Mouse (Mus musculus) kidney, adult 2 months (tissue): ENCODE data around the gene Arf5. TPM values are rescaled to one million over a fixed set of nuclear protein-coding genes. Genes with fewer than 3 reads are reported as not detected.

Experiments
- DNase-seq: peaks from one replicate; pipeline ENCODE4 v3.0.0; 2021
- H3K27ac ChIP-seq: fragments of 200-500 bp; 2 replicates; pipeline ENCODE4 v1.5.1; 2012; ENCODE audit warnings: low read depth, low read length, control low read depth, inconsistent platforms; ENCODE audit not compliant: insufficient read depth
- H3K27me3 ChIP-seq: fragments of 200-500 bp; replicated peaks from 2 replicates; pipeline ENCODE4 v1.6.1; 2012; ENCODE audit warnings: mild to moderate bottlenecking, moderate library complexity, low read length, inconsistent platforms; ENCODE audit not compliant: control insufficient read depth, insufficient read depth
- H3K36me3 ChIP-seq: fragments of 200-500 bp; 2 replicates; pipeline ENCODE4 v1.6.1; 2012; ENCODE audit warnings: mild to moderate bottlenecking, moderate library complexity, low read length, inconsistent platforms; ENCODE audit not compliant: control insufficient read depth, insufficient read depth
- H3K4me1 ChIP-seq: fragments of 200-500 bp; 2 replicates; pipeline ENCODE4 v1.6.1; 2011; ENCODE audit warnings: low read length; ENCODE audit not compliant: control insufficient read depth, insufficient read depth
- H3K4me3 ChIP-seq: fragments of 200-500 bp; 2 replicates; pipeline ENCODE4 v1.5.1; 2011; ENCODE audit warnings: mild to moderate bottlenecking, low read depth, low read length, control low read depth; ENCODE audit not compliant: insufficient read depth
- CTCF ChIP-seq: fragments of 200-500 bp; conservative IDR thresholded peaks from 2 replicates; pipeline ENCODE4 v1.5.1; 2011; ENCODE audit warnings: low read depth, mild to moderate bottlenecking, control low read depth, low read length, moderate library complexity, mixed read lengths; ENCODE audit not compliant: insufficient read depth, insufficient read length
- POLR2A ChIP-seq: fragments of 200-500 bp; IDR thresholded peaks from one replicate; pipeline ENCODE4 v1.6.1; 2011; ENCODE audit warnings: low read depth, low read length, control low read depth
- WGBS: fragments of 180-500 bp; shearing (Covaris S2); methylation state at CpG from one replicate; pipeline ENCODE4 v1.1.7; 2018; 5-methylcytosine and 5-hydroxymethylcytosine counted together
- polyA plus RNA-seq: library from polyadenylated mRNA; depleted of rRNA; stranded (reverse); fragments of >200 nt; gene quantifications from 2 replicates; pipeline ENCODE4 v1.2.3, GENCODE M21; 2012

The Arf5 gene
- polyA plus RNA-seq, 1 experiment: 303 TPM

DNA sequence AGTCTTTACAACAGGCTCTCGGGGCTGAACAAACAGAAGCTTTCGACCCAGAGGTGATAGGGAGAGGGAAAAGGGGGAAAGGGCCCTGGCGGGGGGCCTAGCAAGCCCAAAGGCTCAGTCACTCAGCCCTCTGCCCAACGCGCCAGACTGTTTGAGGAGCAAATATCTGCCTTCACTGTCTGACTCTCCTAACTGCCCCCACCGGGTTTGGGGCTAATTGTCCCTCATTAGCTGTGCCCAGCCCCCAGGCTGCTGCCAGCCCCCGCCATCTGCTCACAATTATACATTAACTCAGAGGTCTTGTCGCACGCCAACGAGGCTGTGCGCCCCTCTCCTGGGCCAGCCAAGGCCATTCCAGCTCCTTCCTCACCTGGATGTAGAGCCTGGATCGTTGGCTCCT lies 27.6 kb downstream of the Arf5 start:
- Histone ChIP-seq H3K36me3 (no peaks in the 10 kb centered on the region), H3K27me3 (no peaks in the 10 kb centered on the region), H3K4me3 (no peak overlapping the region), H3K27ac (no peak overlapping the region), H3K4me1 (no peaks in the 10 kb centered on the region)
- no peak for TF ChIP-seq POLR2A
- TF ChIP-seq CTCF: no peak
- 2% methylated on average over 12 of the region's 12 CpGs for WGBS
- DNase-seq: no peak

GRCm38 (mm10) chr6:28459221-28459668 lies 35.9 kb downstream of the Arf5 start:
- no peak overlapping the region for H3K27ac ChIP-seq
- H3K4me1 ChIP-seq: no peaks in the 10 kb centered on the region
- TF ChIP-seq POLR2A: no peak
- no peak for TF ChIP-seq CTCF
- no peak for DNase-seq
- no peaks in the 10 kb centered on the region for H3K36me3 ChIP-seq
- H3K4me3 ChIP-seq: no peak overlapping the region
- H3K27me3 ChIP-seq: no peaks in the 10 kb centered on the region

DNA sequence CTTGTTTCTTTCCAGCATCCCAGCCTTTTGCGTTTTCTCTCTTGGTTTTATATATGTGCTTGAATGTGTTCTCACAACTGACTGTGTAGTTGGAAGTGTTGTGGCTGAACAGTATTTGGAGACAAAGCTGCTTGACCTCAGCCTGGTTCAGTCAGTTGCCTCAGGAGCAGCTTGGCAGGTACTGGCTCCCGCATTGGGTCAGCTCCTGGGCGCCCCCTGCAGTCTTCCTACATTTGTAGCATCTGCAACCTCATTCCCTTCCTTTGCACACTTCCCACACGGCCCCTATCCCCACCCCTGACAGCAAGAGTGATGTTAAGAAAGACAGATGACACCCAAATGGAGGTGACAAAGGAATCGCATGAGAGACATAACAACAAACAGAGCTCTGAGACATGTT lies 37.2 kb downstream of the Arf5 start:
- no peaks in the 10 kb centered on the region for H3K27me3 ChIP-seq
- DNase-seq: peak; percentile 78
- no peak overlapping the region for H3K27ac ChIP-seq
- no peak for TF ChIP-seq POLR2A
- TF ChIP-seq CTCF: peak; percentile 80
- WGBS: 5% methylated on average over 5 of the region's 5 CpGs
- no peaks in the 10 kb centered on the region for H3K4me1 ChIP-seq
- no peaks in the 10 kb centered on the region for H3K36me3 ChIP-seq
- no peak overlapping the region for H3K4me3 ChIP-seq

- WGBS: 37% methylated on average over 6 of the region's 6 CpGs
- DNase-seq: no peak
- no peak overlapping the region for H3K4me3 ChIP-seq
Observed at GRCm38 (mm10) chr6:28464630-28465029, 41.3 kb downstream of the Arf5 start.

DNA sequence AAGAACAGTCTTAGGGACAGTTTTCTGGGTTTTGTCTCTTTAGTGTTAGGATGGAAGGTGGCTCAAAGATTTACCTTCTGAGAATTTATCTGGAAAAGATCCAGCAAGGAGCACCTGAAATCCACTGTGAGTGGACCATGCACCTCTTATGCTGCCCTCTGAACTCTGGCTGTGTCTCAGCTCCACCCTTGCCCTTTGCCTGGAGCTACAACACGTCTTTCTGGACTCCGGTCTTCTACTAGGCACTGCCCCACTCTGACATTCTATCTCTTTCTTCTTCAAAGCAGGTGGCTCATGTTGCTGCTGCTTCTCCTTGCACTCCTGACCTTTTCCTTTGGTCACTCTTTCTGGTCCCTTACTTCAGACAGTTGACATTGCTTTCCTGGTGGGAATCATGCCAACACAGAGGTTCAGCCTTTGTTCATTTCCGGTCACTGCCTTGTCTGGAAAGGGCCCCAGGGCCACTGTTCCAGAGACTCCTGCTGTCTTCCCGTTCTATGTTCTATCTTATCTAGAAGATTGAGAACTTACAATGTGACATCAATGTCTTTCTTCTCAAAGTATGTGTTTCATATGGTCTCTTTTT lies 46.8 kb downstream of the Arf5 start:
- H3K4me1 ChIP-seq: peaks cover 4% of the 10 kb centered on the region; the same call in 1 of the 2 replicates
- H3K36me3 ChIP-seq: no peaks in the 10 kb centered on the region
- H3K27me3 ChIP-seq: no peaks in the 10 kb centered on the region
- 0 out of 2 replicates have a peak overlapping the region, but pooled peaks have one; percentile 5 for H3K27ac ChIP-seq
- TF ChIP-seq POLR2A (no peak), CTCF (no peak)
- H3K4me3 ChIP-seq: no peak overlapping the region
- peak; percentile 60 for DNase-seq
- WGBS: 25% methylated on average over 4 of the region's 4 CpGs

More at GRCm38 (mm10) chr6:28464630-28465029, 41.3 kb downstream of the Arf5 start:
- no peak overlapping the region for H3K27ac ChIP-seq
- H3K4me1 ChIP-seq: no peaks in the 10 kb centered on the region
- TF ChIP-seq POLR2A: no peak
- no peak for TF ChIP-seq CTCF
- H3K27me3 ChIP-seq: no peaks in the 10 kb centered on the region
- H3K36me3 ChIP-seq: no peaks in the 10 kb centered on the region

DNA sequence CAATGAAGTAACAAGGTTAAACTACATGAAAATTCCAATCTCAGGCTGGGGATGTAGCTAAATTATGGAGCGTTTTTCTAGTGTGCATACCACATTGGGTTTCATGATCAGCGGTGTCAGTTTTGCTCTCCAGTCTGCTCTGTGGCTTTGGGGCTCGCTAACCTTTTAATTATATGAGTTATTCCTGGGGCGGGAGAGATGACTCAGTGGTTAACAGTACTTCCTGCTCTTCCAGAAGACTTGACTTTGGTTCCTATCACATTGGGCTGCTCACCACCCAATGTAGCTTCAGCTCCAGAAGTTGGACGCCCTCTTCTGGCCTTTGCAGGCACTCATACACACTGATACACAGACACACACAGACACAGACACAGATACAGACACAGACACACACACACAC lies 47.3 kb downstream of the Arf5 start:
- H3K4me3 ChIP-seq: no peak overlapping the region
- no peak for DNase-seq
- peaks cover 4% of the 10 kb centered on the region; the same call in 1 of the 2 replicates for H3K4me1 ChIP-seq
- WGBS: 75% methylated on average over 5 of the region's 5 CpGs
- H3K27me3 ChIP-seq: no peaks in the 10 kb centered on the region
- H3K36me3 ChIP-seq: no peaks in the 10 kb centered on the region
- no peak overlapping the region for H3K27ac ChIP-seq
- TF ChIP-seq CTCF (no peak), POLR2A (no peak)

DNA sequence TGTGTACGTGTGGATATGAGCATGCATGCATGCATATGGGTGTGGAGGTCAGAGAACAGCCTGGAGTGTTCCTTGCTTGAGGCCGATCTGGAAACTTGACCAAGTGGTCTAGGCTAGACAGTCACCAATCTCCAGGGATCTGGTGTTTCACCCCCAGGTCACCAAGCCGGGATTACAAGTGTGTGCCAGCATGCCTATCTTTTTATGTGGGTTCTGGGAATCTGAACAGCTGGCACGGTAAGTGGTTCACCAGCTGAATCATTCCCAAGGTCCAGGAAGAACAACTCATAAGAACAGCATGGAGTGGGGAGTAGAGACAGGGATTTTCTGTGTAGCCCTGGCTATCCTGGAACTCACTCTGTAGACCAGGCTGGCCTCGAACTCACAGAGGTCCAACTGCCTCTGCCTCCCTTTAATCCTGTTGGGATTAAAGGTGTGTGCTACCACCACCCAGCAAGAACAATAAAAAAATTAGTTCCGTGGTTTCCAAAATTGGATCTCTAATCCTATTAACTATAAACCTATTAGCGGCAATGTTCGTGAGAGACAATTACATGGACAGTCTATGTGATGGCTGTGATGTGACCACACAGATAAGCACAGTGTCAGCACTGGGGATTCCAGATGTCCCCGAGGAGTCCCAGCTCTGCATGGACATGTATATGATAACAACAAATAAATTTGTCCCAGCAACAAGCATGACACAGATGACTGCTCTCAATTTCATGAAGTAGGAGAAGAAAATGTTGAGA lies 48.1 kb downstream of the Arf5 start:
- Histone ChIP-seq H3K27me3 (no peaks in the 10 kb centered on the region), H3K36me3 (no peaks in the 10 kb centered on the region), H3K4me1 (peaks cover 4% of the 10 kb centered on the region; the same call in 1 of the 2 replicates), H3K27ac (no peak overlapping the region), H3K4me3 (no peak overlapping the region)
- DNase-seq: no peak
- TF ChIP-seq CTCF: no peak
- no peak for TF ChIP-seq POLR2A
- WGBS: 90% methylated on average over 9 of the region's 9 CpGs
